Mouse (Mus musculus) c-Kit-positive CD71-positive TER-119-negative erythroid progenitor cells, embryonic 14.5 days (primary cell): ENCODE measurements around the gene Rgs12.
A peak's percentile ranks its signal among the peaks of the same experiment; 100 is the strongest.

Source experiments
- DNase-seq: peaks from one replicate; pipeline ENCODE4 v3.0.0-alpha.2; 2013; ENCODE audit warnings: low read depth

The Rgs12 gene

DNA sequence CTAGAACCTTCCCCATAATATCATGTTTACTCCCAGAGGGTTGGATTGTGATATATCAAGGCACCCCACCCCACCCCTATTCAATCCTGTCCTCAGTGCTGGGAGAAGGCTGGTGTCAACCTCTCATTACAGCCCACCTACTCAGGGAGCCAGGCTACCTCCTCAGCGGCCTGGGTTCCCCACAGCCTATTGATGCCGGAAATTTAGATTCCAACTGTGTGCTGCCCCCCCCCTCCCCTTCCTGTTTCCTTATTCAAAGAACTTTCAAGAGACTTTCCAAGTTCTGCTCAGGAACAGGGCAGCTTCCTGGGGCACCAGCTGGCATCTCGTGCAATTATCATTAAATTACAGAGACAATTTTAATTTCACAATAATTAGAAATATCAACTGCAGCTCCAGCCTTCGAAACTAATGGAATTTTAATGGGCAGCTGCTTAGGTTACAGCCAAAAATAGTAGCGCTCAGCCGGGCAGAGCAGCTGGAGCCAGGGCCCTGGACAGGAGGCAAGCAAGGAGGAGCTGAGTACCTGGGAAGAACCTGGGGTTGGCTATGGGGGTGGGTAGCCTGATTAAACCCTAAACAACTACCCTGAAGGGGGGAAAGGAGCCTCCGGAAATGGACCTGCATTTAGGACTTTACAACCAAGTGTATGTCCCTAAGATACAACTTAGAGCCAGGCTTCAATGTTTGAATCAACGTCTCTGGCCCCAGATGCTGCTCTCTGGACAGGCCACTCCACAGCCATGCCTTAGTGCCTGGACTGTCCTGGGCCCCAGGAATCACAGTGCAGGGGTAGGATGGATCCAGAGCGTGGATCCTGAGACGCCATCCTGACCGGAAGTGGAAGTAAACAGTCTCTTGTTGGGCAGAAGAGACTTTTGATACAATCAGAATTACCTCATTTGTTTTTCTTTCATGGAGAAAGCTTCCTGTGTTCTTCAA lies 17.5 kb upstream of the Rgs12 start:
- no peak for DNase-seq

DNA sequence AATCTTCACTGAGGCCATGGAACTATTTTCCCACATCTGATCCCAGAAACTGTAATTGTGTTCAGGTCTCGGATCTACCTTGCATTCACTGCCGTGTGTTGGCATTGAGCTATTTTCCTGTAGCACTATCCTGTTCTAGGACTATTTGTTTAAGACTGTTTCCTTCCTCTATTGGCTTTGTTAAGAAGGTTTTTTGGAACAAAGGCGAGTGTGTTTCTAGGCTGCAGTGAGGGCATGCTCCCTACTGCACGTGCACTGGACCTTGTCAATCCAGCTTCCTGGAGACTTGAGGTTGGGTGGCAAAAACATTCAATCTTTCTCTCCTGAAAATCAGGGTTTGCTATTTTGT lies 16.8 kb upstream of the Rgs12 start:
- DNase-seq: no peak

DNA sequence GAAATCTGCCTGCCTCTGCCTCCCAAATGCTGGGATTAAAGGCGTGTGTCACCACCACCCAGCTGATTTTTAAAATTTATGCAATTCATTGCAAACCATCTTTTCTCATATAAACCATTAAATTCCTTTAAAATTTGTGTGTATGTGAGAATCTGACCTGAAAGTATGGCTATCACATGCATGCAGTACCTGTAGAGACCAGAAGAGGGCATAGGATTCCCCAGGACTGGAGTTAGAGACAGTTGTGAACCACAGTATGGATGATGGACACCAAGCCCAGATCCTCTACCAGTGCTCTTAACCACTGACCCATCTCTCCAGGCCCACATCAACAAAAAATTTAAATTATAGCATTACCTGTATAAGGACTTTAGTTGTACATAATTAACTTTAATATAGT lies 15.8 kb upstream of the Rgs12 start:
- DNase-seq: no peak

DNA sequence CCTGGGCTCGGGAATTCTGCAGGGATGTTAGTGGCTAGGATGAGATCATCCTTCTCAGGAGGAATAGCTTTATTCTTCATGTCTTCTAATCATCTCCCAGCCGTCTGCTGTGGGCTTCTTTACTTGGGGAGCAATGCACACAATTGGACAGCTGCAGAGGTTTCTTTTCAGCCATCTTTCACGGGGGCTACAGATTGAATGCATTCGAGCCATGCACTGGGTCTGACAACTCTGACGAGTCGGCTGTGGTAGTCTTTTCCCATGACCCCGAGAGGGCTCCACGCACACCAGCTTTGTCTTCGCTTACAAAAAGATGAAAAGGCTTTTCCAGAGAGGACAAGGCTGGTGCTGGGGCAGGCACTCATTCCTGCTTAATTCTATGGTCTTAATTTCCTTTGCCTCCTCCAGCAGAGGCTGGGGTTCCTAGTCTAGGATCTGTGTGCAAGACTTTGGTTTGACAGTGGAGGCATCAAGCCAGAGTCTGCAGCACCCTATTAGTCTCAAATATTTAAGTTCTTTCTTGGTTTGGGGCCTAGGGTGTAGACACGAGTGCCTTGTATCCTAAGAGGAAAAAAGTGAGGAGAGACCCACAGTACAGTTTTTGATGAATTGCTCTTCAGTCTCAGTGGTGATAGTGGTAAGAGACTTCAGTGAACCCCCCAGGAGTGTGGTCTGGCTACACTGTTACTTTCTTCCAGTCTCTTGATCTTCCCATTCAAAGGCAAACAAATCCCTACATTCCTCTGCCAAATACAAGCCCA lies 7.4 kb upstream of the Rgs12 start:
- DNase-seq: no peak

DNA sequence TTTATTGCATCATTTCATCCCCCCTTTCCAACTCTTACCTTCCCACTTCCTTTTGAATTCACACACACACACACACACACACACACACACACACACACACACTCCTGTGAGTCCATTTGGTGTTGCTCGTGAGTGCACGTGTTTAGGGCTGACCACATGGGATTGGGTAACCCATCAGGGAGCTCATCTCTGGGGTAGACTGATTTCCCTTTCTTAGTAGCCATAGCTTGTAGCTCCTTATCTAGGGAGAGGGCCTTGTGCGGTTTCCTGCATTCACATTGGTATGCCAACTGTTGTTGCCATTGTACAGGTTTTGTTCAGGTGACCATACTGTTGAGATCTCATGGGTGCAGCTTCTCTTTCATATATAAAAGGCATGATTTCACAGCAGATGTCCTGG lies 5.8 kb upstream of the Rgs12 start:
- DNase-seq: no peak

DNA sequence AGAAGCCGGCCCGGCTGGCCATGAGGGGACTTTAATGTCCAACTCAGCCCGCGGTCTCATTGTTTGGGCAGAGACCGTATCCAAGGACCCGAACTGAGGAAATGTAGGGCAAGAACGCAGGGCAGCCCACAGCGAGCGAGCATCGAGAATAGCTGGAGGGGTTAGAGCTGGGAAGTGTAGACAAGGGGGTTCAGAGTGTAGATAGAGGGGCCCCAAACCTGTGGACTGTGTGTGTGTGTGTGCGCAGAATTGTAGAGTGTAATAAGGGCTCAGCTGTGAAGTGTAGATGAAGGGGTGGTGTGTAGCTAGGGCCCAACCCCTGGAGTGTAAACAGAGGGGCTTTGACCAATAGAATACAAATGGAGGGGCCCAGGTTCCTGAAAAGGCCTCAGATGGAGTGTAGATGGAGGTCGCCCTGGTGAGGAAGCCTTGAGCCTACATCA lies 545 bp downstream of the Rgs12 start:
- DNase-seq: no peak

DNA sequence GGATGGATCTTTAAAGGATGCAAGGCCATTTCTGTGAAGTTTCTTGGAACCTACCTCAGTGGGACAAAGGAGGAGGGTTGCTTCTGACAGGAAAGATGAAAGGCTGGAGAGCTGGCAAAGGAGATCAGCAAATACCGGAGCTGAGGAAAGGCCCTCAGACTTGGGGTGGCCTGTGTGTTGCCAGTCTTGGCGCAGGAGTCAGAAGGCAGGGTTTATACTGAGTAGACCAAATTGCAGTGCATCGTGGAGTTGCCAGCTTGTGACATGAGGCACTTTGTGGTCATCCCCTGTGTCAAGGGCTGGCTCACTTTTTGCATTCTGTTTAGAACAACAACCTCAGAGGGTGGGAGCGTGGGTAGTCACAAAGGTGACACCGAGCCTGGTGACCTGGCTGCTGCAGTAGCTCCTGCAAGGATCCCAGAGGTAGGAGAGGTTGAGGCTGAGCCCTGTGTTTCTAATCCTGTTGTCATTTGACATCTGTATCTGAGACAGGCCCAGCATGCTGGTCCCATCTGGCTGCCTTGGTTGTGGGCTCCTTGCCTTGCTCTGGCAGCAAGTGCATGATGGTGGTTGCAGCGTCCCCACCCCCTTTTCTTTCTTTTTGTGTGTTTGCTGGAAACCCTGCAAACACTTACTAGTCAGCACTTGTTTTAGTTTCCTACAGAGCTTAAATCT lies 1.4 kb downstream of the Rgs12 start:
- no peak for DNase-seq

DNA sequence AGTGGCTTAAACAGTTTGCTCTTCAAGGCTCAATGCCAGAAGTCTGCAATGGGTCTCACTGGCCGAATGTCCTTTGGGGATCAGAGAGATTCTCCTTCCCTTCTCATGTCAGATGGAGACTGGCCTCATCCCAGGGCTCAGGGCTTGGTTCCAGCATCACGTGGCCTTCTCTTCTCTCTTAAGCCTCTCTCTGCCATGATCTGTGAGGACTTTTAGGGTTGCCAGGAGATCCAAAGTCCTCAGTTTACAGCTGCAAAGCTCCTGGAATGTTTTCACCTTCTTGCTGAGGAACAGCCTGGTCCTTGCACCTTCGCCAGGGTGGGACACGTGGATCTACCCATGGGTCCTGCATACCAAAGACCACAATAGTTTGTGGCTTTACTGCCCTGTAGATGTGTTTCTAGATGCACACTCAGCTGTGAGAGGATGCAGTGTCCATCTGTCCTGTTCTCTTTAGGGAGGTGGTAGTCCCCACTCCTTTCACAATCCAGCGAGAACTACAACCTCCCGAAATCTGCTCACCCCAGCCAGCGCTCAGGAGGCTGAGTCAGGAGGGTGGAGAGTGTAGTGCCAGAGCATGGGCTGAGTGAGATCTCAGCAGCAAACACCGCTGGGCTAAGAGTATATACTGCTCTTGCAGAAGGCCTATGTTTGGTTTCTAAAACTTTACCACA lies 2.1 kb downstream of the Rgs12 start:
- DNase-seq: no peak

DNA sequence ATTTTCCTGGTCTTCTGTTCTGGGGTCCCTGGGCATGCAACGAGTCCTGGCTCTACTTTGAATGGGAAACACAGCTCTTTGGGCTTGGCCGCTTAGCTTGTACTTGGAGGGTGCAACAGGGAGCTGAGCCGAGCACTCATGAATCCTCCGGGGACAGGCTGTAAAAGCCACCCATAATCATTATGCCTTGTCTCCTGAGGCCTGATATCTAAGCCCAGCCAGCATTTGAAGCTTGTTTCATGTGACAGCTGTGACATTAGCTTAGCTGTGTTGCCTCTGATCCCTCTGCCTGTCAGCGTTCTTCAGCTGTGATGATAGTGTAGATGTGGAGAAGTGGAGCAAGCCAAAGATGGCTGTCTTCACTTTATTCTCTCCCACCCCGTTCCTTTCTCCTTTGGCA lies 5.3 kb downstream of the Rgs12 start:
- no peak for DNase-seq

DNA sequence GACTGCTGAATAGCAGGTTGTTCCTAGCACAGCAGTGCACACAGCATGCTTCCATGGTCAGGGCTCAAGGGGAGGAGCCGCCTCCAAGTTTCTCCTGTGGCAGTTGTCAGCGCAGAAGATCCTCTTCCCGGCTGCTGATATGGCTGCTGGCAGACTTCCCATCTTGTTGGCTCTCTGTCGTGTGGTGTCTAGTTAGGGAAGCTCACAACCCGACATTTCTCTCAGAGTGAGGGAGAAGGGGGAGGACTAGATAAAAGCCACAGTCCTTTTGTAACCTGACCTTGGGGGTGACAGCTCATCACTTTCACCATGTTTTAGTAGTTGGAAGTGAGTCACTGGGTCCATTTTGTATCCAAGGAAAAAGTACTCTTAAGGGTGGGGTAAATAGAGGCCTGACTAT lies 6.4 kb downstream of the Rgs12 start:
- DNase-seq: no peak

DNA sequence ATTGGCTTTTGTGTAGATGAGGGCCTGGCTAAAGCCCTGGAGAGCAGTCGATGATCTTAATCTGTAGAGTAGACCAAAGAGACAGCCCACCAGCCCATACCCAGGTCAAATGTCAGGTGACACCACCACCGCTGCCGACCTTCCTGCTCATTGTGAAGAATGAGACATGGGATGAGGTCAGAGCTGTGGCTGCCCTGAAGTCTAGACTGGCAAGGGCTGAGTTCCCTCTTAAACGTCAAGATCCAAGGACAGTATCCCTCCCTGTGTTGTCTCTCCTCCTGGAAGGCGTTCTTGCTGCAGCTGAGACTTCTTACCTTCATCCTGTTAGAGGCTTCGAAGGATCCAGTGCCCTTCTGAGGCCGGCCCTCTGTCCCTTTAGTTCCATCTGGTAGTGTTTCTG lies 6.9 kb downstream of the Rgs12 start:
- no peak for DNase-seq

DNA sequence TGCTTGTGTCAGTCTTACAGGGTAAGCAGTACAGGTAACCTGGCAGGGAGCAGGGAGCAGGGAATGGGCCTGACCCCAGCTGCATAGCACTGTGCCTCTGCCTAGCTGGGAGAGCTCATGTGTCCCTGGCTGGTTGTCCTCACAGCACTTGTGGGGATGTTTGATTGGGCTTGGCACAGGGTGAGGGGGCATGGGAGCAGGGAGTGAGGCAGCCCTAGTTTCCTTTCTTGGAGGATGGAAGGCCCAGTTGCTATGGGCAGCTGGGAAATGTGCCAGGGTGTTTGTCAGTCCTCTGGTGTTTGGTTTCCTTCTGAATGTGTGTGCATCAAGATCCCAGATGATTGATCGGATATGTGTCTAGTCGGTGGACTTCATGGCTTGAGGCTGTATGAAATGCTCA lies 7.8 kb downstream of the Rgs12 start:
- DNase-seq: no peak

DNA sequence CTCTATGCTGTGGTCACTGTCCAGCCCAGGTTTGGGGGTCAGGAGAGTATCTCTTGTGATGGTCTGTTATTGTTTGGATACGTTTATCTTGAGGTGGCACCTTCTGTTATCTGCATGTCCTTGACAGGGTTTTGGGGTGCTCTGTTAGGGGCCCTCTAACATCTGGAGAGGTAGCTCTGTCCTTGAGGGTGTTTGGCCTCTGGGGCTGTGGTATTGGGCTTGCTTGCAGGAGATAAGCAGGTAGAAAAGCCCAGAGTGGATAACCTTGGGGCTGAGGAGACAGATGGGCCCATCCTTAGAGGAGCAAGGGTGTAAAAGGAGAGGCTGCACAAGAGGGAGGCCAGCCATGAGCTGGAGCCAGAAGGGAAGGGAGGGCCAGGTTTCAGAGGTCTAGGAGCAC lies 10.8 kb downstream of the Rgs12 start:
- peak; percentile 91 for DNase-seq

DNA sequence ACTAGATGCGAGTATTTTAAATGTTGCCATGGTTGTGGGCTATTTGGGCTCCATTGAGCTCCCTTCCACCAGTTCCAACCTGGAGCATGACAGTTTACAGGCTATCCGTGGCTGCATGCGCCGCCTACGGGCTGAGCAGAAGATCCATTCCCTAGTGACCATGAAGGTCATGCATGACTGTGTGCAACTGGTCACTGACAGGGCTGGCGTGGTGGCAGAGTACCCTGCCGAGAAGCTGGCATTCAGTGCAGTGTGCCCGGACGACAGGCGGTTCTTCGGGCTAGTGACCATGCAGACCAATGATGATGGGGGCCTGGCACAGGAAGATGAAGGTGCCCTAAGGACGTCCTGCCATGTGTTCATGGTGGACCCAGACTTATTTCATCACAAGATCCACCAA lies 16.3 kb downstream of the Rgs12 start:
- no peak for DNase-seq

DNA sequence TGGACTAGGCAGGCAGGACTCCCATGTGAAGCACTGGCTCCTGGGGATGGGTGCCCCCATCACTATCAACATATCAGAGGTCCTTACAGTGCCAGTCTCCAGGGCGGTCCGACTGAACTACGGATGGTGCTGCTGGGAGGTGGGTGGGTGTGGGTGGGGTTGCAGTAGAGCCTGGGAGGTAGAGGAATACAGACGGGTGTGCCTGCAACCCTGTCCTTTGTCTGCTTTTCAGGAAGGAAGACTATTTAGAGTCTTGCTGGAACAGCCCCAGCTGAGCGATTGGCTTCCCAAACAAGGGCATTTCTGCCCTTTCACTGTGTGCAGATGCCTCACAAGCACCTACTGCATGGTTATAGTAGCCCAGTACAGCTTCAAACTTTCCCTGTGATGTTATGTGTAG lies 19.1 kb downstream of the Rgs12 start:
- no peak for DNase-seq

DNA sequence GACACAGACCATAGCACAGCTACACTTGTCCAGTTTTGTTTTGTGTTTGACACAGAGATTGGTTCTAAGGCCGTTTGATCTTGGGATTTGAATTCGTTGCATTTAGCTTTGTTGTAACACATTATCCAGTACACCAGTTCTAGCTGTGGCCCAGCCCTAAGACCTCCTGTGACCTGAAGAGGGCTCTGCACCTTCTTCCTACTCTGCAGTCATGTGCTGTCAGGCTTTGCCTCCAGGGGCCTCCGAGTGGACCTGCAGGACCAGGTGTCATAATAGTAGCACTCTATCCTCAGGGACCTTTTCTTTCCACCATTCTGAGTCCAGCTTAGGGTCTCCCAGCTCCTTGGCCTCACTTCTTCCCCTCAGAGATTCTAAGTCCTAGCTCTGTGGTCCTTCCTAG lies 23.2 kb downstream of the Rgs12 start:
- DNase-seq: no peak

DNA sequence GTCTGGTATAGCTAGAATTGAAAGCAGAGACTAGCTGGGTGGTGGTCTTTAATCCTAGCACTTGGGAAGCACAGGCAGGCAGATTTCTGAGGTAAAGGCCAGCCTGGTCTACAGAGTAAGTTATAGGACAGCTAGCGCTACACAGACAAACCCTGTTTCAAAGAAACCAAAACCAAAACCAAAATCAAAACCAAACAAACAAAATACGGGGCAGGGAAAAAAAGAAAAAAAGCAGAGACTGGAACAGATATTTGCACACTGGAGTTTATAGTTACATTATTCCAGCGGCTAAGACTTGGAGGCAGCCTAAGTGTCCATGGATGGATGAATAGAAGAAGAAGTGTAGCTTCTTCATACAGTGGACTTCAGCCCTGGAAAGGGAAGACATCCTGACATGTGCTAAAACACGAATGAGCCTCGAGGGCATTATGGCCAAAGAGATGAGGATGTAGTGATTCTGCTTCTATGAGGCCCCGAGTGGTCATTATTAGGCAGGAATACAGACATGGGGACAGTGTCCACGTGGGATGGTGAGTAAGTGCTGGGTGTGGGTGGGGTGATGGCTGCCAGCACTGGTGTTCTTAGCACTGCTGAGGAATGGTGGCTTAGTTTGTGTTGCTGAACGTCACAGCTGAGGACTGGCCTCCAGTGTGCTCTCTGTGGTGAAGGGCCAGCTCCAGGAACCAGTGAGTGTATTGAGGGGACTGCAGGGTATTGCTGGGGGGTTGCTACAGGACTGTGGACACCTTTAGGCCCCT lies 24.5 kb downstream of the Rgs12 start:
- no peak for DNase-seq

DNA sequence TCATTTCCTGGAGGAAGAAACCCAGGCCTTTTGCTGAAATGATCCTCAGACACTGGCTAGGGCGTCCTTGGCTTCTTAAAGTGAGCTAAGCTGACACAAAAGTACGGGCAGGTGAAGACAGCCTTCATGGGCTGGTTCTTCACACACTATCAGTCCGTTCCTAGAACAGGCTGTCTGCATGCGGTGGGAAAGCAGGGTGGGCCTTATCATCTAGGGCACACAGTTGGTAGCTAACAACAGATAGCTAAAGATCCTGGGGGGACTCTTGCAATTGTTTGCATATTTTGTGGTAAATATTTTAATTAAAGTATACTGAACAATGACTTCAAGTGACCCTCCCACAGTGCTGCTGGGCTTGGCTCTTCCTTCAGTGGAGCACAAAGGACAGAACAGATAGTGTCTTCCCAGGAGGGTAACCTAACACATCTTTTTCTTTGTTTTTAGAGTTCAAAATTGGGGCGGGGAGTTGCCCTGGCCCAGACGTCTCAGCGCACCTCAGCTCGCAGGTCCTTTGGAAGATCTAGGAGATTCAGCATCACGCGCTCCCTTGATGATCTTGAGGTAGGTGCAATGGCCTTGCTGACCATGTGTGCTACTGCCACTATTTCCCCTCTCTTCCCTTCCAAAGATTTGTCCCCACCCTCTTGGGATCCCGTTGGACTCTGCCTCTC lies 25.7 kb downstream of the Rgs12 start:
- DNase-seq: peak; percentile 81

DNA sequence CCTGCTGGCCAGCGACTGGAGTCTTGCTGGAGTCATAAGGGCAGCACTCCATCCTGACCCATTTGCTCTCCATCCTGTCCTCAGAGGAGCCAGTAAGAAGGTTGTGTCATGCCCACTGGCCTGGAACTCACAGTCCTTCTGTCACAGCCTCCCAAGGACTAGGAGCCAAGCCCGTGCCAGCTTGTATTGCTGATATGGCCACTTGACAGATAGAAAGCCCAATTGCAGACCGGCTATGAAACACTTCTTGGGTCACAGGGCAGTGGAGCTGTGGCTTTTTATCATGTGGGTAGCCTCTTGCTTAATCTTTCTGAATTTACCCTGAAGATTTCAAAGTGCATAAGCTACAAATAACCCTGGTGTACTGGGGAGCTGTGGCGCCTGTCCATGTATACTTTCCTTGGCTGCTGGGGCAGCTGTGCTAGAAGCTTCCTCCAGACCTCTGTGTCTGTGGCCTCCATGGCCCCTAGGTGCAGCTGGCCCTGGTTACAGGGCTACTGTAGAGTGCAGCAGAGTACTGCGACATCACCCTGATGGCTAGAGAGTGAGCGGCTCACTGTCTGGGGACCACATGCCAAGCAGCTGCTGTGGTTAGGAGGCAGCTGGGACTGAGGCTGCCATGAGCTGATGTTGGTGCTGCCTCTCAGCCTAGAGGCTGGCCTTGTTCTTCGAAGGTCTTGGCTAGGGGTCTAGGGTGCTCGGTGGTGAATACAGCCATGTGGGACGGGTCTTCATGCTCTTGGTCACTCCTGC lies 27.5 kb downstream of the Rgs12 start:
- no peak for DNase-seq

DNA sequence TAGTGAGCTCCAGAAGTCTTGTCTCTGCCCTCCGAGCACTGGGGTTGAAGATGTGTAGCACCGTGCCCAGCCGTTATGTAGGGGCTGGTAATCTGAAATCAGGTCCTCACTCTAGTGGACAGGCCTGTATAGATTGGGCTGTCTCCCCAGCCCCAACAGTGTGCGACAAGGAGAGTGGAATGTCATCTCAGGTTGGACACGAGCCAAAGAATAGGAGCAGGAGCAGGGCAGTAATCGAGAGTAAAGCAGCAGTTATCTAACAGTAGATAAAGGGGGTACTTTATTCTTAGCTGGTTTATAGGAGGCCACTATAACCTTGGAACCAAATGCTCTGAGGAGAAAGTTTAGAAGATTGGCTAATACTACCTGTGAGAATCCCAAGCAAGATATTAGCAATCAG lies 30.9 kb downstream of the Rgs12 start:
- no peak for DNase-seq
